Mouse (Mus musculus): ENCODE results near the gene Ano6.

Ano6 gene

GRCm38 (mm10) chr15:95797144-95797983, 6.7 kb downstream of the Ano6 start:
- DNase-seq (ENCODE audit: low spot score) = no peak

GRCm38 (mm10) chr15:95798266-95798665, 7.6 kb downstream of the Ano6 start:
- DNase-seq (ENCODE audit: low spot score) = no peak

DNA sequence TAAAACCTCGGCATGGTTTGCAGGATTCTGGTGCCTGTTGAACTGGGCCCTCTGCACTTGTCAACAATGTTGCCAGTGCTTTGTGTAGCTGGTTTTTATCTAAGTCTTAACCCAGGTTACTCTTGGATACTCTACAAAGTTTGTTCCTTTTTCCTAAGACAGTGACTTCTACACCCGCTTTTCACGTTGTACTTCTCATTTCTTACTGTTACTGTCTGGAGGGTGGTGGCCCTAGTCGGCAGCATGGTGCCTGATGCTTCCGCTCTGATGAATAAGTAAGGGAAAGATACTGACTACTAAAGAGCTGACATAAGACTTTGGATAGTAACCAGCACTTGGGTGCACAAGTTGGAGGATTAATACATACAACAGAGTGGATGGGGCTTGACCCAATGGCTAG, 9.0 kb downstream of the Ano6 start:
- DNase-seq (ENCODE audit: low spot score) = no peak

DNA sequence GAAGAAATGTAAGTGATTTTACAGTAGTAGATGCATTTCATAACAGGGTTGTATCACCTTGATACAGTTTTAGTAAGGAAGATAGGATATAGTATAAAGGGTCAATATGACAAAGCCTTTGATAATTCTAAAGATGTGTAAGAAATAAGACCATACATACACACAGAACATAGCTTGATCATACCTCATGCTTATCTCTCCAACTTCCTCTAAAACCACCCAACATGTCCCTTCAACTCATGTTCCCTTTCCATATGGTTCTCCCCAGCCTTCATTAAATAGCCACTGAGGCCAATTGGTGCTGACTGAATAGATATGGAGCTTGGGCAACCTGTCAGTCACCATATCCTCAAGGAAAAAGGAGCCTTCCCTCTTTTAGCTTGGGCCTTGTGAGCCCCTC, 9.4 kb downstream of the Ano6 start:
- no peak for DNase-seq (ENCODE audit: low spot score)

DNA sequence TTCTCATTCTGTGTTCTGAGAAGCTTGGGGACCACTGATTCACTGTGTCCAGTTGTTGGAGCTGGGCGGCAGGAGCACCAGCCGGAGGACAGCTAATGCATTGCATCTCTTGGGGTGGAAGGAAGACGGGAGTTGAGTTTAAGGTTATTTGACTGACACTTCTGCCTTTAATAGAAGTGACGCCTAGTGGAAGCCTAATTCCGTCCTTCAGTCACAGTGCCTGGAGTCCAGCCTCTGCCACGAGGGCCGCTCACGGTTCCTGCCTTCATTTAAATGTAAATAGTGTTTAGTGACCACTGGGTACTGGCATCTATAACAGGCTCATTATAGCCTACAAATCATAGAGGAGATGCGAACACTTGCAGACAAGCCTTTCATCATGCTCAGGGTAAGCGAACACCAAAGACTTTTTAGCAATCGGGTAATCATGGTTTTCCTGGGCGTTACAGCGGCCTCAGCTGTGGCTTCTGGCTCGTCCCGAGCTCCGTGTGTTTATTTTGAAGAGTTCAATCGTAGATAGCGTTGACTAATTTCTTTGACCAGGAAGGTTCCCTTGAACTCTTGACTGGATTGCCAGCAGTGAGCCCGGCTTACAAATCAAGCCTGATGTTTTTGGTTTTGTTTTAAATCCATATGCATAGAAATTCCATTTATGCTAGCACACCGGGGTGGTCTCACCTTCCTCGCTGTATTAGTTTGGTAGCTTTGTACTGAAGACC, 10.8 kb downstream of the Ano6 start:
- DNase-seq (ENCODE audit: low spot score) = no peak

DNA sequence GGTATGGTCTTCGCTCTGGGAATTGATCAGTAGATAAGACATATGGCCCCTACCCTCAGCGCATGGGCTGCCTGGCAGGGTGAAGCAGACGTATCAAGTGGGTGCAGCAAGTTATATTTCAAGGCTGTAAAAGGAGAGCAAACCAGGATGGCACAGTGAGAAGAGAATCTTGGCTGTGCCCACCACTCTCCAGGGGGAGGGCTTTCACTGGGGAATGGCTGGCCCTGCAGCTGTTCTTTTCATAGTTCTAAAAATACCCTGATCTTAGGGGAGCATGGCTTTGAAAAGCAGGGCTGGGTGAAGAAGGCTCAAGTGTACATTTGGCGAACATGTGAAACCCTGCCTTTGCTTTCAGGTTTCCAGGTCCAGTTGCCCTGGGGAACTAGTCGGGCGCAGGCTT, 11.5 kb downstream of the Ano6 start:
- no peak for DNase-seq (ENCODE audit: low spot score)

GRCm38 (mm10) chr15:95802762-95803161, 12.1 kb downstream of the Ano6 start:
- DNase-seq (ENCODE audit: low spot score) = peak; percentile 66

- DNase-seq (ENCODE audit: low spot score) = no peak
These were observed 12.8 kb downstream of the Ano6 start for GRCm38 (mm10) chr15:95803484-95803883.

GRCm38 (mm10) chr15:95804255-95804654, 13.6 kb downstream of the Ano6 start:
- DNase-seq (ENCODE audit: low spot score) = peak; percentile 90

- DNase-seq (ENCODE audit: low spot score) = peak; percentile 84
These were observed 14.4 kb downstream of the Ano6 start for GRCm38 (mm10) chr15:95805022-95805471.

GRCm38 (mm10) chr15:95807908-95808307, 17.3 kb downstream of the Ano6 start:
- DNase-seq (ENCODE audit: low spot score) = no peak

DNA sequence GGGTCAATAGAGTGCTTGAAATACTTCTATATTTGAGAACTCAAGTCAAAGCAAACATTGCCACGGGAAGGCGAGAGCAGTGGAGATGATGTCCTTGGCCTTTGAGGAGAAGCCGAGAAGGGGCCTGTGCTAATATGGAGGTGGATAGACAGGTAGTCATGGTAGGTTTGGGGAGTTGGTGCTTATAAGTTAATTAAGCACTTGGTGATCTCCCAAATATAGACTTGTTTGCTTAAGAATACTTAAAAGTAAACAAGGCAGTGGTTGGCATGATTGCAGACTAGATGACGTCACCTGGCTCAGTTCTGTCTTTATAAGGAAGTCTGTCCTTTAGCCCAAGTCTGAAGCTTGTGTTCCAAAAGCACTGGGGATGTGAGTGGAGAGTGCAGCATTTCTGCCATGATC, 19.7 kb downstream of the Ano6 start:
- no peak for DNase-seq (ENCODE audit: low spot score)

- no peak for DNase-seq (ENCODE audit: low spot score)
These were observed 22.4 kb downstream of the Ano6 start for GRCm38 (mm10) chr15:95812821-95813571.

DNA sequence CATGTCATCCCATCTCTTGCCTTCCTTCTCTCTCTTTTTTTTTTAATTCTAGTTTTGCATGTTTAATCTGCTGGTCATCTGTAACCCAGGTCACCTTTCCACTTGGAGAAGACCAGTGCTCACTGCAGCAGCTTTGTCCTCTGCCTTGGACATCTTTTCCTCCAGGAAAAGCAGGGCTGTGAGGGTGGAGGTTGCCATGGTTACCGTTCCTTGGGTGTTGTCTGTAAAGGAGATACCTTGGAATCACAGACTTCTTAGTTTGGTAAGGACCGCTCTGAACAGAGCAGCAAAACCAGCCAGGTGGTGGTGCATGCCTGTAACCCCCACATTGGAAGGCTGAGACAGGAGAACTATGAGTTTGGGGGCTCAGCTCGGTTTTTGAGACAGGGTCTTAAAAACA, 26.9 kb downstream of the Ano6 start:
- DNase-seq (ENCODE audit: low spot score) = peak; percentile 53

DNA sequence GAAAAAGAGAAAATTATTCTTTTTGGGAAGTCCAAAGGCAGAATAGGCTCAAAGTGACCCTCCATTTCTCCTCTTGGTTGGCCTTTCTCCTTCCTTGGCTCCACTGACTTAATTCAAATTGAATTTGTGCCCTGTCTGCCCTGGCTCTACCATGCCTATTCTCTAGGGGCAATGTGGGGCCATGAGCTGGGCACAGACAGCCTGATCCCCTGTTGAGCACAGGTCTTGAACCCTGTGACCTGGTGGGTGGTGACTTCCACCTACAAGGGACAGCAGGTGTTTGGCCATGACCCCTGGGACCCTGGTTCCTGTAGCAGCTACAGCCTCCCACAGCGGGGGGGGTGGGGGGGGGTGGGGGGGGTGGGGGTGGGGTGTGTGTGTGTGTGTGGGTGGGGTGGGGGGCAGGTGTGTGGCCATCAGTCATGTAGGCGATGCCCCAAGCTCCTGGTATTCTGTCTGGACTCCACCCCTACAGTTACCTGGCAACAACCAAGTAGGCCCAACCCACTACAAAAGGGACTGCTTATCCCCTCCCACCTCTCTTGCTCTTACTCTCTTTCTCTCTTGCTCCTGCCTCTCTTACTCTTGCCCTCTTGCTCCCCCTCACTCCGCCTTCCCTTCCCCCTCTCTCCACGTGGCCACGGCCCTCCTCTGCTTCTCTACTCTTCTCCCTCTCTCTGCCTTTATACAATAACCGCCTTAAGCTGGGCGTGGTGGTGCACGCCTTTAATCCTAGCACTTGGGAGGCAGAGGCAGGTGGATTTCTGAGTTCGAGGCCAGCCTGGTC, 28.8 kb downstream of the Ano6 start:
- DNase-seq (ENCODE audit: low spot score) = no peak

GRCm38 (mm10) chr15:95820142-95820541, 29.5 kb downstream of the Ano6 start:
- no peak for DNase-seq (ENCODE audit: low spot score)

- DNase-seq (ENCODE audit: low spot score) = no peak
These were observed 30.0 kb downstream of the Ano6 start for GRCm38 (mm10) chr15:95820678-95821077.

DNA sequence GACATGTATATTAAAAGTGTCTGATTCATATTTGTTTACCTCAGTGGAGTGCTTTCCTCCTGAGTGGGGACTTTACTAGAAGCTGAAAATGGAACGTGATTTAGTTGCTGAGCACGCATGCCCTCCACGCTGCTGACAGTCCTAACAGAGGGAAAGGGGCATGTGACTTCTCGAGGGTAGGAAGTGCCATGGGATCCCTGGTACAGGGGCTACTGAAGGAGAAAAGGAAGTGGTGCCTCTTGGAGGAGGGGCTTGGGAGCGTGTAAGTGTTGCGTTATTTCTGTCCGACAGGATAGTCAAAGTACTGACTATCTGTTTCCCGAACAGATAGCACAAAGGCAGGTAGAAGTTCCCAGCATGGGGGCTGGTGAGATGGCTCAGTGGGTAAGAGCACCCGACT, 31.5 kb downstream of the Ano6 start:
- no peak for DNase-seq (ENCODE audit: low spot score)

DNA sequence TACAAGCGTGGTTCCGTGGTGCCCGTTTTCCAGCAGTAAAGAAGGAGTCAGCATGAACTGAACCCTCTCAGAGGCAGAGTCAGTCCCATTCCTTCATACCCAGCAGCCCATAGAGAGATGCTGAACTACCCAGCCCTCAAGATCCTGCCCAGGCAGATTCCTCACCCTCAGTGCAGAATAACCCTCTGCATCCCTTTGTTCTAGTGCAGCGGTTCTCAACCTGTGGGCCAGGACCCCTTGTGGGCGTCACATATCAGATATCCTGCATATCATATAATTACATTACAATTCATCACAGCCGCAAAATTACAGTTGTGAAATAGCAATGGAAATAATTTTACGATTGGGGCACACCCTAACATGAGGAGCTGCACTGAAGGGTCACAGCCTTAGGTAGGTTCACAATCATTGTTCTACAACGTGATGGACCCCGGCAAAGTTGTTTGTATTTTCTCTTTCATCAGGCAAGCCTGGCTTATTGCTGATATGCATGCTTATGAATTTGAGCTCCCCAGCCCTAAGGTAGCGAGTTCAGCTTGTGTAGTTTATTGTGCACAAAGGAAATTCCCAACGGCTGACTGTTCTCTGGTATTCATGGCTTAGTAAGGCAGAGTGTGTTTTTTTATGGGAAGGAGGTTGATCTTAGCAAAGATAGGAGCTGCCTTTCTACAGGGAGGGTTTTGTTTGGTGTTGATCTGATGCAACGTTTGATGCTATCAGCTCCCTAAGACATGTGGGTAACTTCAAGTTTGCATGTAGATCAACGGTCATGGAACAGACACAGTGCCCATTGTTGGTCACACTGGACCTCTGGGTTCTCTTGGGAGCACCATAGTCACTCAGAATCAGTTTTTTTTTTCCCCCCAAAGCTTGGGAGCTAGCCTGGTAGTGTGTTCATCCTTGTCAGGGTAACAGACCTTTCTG, 33.0 kb downstream of the Ano6 start:
- DNase-seq (ENCODE audit: low spot score) = no peak

GRCm38 (mm10) chr15:95826516-95826915, 35.9 kb downstream of the Ano6 start:
- no peak for DNase-seq (ENCODE audit: low spot score)
